Mouse (Mus musculus): ENCODE data around the gene Akap6.

DNA sequence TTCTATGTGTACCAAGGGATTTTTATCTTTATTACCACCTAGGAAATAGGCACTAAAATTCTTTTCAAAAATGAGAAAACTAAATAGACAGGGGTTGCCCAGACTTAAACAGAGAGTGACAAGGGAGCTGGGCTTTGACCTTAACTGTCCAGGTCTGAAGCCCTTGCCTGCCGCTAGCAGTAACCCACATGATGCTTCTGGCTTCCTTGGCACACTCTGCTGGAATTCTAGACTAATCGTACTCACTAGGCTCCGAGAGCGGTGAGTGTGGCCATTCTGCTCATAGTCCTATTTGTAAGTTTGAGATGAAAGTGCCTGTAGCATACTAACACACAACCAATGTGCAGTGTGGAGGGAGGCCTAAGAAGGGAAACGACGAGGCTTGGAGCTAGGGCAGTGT lies 223.3 kb downstream of the Akap6 start:
- TF ChIP-seq CTCF (conservative IDR thresholded peaks at IDR 0.05; ENCODE audit: low read length) (no peak), NANOG (IDR thresholded peaks at IDR 0.05; ENCODE audit: borderline replicate concordance, low read length) (no peak), POU5F1 (IDR thresholded peaks at IDR 0.05; ENCODE audit: borderline replicate concordance, low read length) (no peak)

Measured in E14TG2a.4 (cell line).